Mouse (Mus musculus) small intestine, adult 2 months (tissue): ENCODE results near the gene Ccdc106.

ENCODE experiments used
- CTCF ChIP-seq: fragments of 200-500 bp; IDR thresholded peaks from 2 replicates; pipeline ENCODE4 v1.5.1; 2012; ENCODE audit warnings: low read depth, mild to moderate bottlenecking, control low read depth, inconsistent platforms, low read length, moderate library complexity, mixed read lengths; ENCODE audit not compliant: insufficient replicate concordance, insufficient read length; ENCODE audit errors: extremely low read depth
- POLR2A ChIP-seq: fragments of 200-500 bp; IDR thresholded peaks from 2 replicates; pipeline ENCODE4 v1.6.1; 2012; ENCODE audit warnings: low read depth, mild to moderate bottlenecking, control low read depth, inconsistent platforms, low read length, moderate library complexity

GRCm38 (mm10) chr7:5086921-5087440 lies 66.6 kb downstream of the Ccdc106 start:
- TF ChIP-seq CTCF (no peak), POLR2A (no peak)
